Mouse (Mus musculus): Measurements from ENCODE around the gene Fryl. TPM values are rescaled to one million over a fixed set of nuclear protein-coding genes. Genes with fewer than 3 reads are reported as not detected.
A peak's percentile ranks its signal among the peaks of the same experiment; 100 is the strongest.

Gene Fryl
- polyA plus RNA-seq (2015; fragmentation: Nextera tagmentation; extraction: Ambion mirVana): 48.3 and 51.5 TPM in 2 replicates

DNA sequence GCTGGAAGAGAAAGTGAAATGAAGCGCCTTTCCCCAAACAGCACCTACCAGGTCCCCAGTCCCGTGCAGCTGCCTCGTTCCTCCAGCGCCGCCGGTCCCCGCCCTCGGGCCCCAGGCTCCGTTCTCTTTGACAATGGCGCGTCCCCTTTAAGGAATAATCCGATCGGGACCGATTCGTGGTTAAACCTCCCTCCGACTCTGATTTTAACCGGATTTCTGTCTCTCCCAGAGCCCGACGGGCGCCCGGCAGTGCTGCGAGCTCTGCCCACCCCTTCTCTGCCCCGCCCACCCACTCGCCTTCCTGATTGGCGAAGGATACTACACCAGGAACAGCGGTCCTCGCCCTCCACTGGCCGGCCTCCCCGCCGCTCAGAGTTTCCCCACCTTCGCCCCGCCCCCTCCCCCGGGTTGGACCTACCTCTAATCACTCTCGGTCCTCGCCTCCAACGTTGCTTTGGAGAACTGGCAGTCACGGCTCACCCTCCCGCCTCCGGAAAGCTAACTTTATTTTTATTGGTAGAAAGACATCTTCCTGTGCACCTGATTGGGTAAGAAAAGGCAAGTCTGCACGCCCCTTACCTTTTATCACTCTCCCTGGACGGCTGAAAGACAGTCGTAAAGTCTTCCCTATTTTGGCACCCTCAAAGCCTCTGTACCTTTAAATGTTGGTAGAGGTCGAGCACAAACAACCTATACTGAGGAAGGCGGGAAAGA is at the start of gene Fryl:
TSS of gene Fryl (minus strand) at position 268 of the 714 bp plus-strand sequence.
- H3K36me3 ChIP-seq: no peaks in the 10 kb centered on the region
- H3K27ac ChIP-seq (replicated peaks): peak within 1 kb of the TSS; percentile 98
- peak within 1 kb of the TSS; percentile 98 for H3K4me3 ChIP-seq
- H3K4me2 ChIP-seq (replicated peaks): peak within 1 kb of the TSS; percentile 70
- no peaks in the 10 kb centered on the region for H3K9me3 ChIP-seq
- WGBS: under 1% methylated on average over 44 of the region's 44 CpGs
- H3K27me3 ChIP-seq: 0 out of 2 replicates have a peak, but pooled peaks cover 2% of the 10 kb centered on the region
- peaks cover 32% of the 10 kb centered on the region for H3K4me1 ChIP-seq
- H3K9ac ChIP-seq (replicated peaks): peak within 1 kb of the TSS; percentile 92
- ATAC-seq (replicated peaks): peak; percentile 99

DNA sequence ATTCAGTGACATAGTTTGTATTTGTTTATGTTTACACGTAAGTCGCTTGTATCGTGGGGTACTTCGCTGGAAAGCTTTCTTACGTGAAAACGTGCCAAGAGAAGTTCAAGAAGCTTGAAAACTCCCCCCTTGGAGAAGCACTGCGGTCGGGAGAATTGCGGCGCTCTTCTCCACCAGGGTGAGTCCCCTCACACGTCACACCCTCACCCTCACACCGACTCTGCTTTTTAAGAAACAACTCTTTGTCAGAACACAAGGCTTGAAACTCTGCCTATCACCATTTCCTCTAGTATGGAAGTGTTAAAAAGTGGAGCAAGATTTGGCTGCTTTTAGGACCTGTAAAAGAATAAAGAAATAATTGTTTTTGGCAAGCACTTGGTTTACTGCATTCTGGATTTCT is 48.1 kb upstream of the Fryl start:
- Histone ChIP-seq H3K4me2 (replicated peaks) (no peak overlapping the region), H3K9ac (replicated peaks) (no peak overlapping the region), H3K4me1 (no peaks in the 10 kb centered on the region), H3K27me3 (no peaks in the 10 kb centered on the region), H3K36me3 (peaks cover 75% of the 10 kb centered on the region), H3K9me3 (no peaks in the 10 kb centered on the region), H3K27ac (replicated peaks) (no peak overlapping the region), H3K4me3 (no peak overlapping the region)
- 78% methylated on average over 12 of the region's 12 CpGs for WGBS
- ATAC-seq (replicated peaks): no peak

DNA sequence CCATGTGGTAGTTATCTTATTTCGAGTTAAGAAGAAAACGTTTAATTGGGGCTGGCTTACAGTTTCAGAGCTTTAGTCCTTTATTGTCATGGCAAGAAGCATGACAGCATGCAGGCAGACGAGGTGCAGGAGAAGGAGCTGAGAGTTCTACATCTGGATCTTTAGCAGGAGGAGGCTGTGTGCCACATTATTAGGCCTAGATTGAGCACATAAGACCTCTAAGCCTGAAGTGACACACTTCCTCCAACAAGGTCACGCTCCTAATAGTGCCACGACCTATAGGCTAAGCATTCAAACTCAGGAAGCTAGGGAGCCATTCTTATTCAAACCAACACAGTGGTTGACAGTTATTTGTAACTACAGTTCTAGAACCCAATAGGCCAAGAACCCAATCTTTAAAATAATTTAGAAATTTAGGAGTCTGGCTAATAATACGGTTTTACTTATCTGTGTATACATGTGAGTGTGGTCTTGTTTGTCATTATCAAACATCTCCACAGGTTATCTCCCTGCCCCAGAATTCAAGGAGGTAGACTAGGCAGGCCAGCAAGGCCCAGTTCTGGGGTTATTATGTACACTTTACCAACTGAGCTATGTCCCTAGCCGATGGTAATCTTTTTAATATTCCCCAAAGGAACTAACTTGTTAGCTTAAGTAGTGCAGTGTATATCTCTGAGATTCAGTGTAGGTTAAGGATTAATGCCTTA is 45.3 kb upstream of the Fryl start:
- H3K4me2 ChIP-seq (replicated peaks): no peak overlapping the region
- no peaks in the 10 kb centered on the region for H3K9me3 ChIP-seq
- 91% methylated on average over 7 of the region's 7 CpGs for WGBS
- H3K36me3 ChIP-seq: peaks cover 56% of the 10 kb centered on the region
- no peak overlapping the region for H3K27ac ChIP-seq (replicated peaks)
- ATAC-seq (replicated peaks): no peak
- H3K4me3 ChIP-seq: no peak overlapping the region
- H3K4me1 ChIP-seq: no peaks in the 10 kb centered on the region
- H3K9ac ChIP-seq (replicated peaks): no peak overlapping the region
- no peaks in the 10 kb centered on the region for H3K27me3 ChIP-seq

DNA sequence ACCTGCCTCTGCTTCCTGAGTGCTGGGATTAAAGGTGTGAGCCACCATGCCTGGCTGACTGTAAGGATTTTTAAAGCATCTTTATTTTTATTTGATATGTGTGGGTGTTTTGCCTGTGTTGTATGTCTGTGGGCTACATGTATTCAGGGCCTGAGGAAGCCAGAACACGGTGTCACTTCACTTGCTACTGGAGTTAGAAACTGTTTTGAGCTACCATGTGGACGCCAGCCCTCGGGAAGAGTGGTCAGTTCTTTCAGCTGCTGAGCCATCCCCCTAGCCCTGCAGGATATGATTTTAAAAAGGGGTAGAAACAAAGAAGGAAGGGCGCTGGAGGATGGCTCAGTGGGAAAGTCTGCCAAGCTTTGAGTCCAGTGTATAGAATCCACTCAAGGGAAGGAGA is 39.5 kb upstream of the Fryl start:
- H3K9me3 ChIP-seq: no peaks in the 10 kb centered on the region
- WGBS: 76% methylated on average over 4 of the region's 4 CpGs
- no peaks in the 10 kb centered on the region for H3K27me3 ChIP-seq
- no peak for ATAC-seq (replicated peaks)
- H3K36me3 ChIP-seq: peaks cover 32% of the 10 kb centered on the region
- no peak overlapping the region for H3K4me2 ChIP-seq (replicated peaks)
- H3K27ac ChIP-seq (replicated peaks): no peak overlapping the region
- peaks cover 30% of the 10 kb centered on the region for H3K4me1 ChIP-seq
- no peak overlapping the region for H3K4me3 ChIP-seq
- no peak overlapping the region for H3K9ac ChIP-seq (replicated peaks)

DNA sequence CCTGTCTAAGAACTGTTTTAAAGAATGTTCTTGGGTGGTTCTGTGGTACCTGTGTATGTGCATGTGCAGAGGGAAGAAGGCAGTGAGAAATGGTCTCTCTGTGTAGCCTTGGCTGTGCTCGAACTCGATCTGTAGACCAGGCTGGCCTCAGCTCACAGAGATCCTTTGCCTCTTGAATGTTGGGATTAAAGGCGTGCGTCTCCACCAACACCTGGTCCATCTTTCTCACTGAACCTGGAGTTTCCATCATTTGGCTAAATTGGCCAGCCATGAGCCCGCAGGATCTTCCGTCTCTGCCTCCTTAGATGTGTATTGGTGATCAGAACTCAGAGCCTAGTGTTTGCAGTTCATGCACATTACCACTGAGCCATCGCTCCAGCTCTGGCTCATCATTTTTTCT is 38.6 kb upstream of the Fryl start:
- no peak overlapping the region for H3K27ac ChIP-seq (replicated peaks)
- H3K36me3 ChIP-seq: peaks cover 23% of the 10 kb centered on the region
- no peak overlapping the region for H3K4me2 ChIP-seq (replicated peaks)
- ATAC-seq (replicated peaks): no peak
- 98% methylated on average over 7 of the region's 7 CpGs for WGBS
- H3K9me3 ChIP-seq: no peaks in the 10 kb centered on the region
- no peak overlapping the region for H3K4me3 ChIP-seq
- H3K27me3 ChIP-seq: no peaks in the 10 kb centered on the region
- H3K9ac ChIP-seq (replicated peaks): no peak overlapping the region
- peaks cover 30% of the 10 kb centered on the region for H3K4me1 ChIP-seq

DNA sequence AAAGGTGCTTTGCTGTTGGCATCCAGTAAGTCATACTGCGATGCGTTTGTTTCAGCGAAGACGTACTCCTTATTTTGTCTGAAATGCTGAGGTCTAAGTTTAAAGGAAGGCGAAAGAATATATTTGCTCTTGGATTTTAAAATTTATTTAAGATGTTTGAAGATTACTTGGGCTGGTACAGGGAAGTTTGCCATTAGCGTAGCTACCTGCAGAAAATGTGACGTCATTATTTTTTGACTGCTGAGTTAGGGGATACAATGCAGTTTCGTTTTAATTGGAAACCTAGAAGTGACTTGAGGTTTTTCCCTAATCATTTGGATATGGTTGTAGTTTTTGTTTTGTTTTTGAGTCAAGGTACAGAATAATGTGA is 37.0 kb upstream of the Fryl start:
- H3K4me2 ChIP-seq (replicated peaks): peak overlapping the region; percentile 56
- H3K9me3 ChIP-seq: no peaks in the 10 kb centered on the region
- peak overlapping the region; percentile 84; the same call in 1 of the 2 replicates for H3K27ac ChIP-seq (replicated peaks)
- peak overlapping the region; percentile 80 for H3K9ac ChIP-seq (replicated peaks)
- peaks cover 30% of the 10 kb centered on the region for H3K4me1 ChIP-seq
- no peak for ATAC-seq (replicated peaks)
- peaks cover 20% of the 10 kb centered on the region for H3K36me3 ChIP-seq
- H3K27me3 ChIP-seq: no peaks in the 10 kb centered on the region
- H3K4me3 ChIP-seq: peak overlapping the region; percentile 61
- 11% methylated on average over 8 of the region's 8 CpGs for WGBS

DNA sequence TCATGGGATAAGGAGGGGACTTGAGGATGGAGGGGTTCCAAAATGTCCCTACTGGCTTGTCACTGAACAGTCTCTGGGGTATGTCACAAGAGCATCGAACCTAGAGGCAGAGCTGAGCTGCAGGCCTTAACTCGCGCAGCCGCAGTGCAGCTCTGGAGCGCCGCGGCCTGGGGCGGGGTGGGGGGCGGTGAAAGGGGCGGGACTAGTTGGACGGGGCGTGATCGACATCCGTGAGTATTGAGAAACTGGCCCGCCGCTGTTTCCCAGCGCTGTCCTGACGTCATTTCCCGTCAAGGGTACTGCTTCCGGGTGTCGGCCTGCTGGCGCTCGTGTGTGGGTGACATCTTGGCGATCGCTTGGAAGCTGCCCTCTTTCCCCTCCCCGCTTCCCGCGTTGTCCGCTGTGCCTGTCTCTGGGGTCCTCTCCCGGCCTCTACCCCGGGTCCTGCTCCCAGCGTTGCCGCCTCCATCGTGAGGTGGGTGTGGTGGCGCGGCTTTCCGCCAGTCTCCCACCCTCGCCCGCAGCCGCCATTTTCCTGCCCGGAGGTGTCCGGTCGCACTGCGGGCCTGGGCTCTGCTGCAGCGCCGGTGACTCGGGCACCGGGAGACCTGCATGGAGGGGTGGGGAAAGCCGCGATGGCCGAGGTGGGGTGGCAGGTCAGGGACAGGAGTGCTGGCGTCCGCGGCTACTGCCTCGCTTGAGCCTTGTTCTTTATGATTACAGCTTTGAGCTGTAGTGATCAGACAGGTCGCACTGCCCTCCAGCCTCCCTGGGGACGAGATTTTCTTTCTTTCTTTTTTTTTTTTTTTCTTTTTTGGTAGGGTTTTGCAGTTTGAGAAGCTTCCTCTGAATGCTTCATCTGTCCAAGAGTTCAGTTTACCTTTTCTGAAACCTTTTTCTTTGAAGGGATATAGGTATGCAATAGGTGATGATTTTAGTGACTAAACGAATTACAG is 36.4 kb upstream of the Fryl start, which contains the start of gene Ociad1:
TSS of gene Ociad1 (plus strand) at position 283 of the 956 bp plus-strand sequence.
- Histone ChIP-seq H3K4me1 (peaks cover 30% of the 10 kb centered on the region), H3K4me2 (replicated peaks) (peak within 1 kb of the TSS; percentile 56), H3K9ac (replicated peaks) (peak within 1 kb of the TSS; percentile 80), H3K36me3 (peaks cover 19% of the 10 kb centered on the region), H3K9me3 (no peaks in the 10 kb centered on the region), H3K27ac (replicated peaks) (peak within 1 kb of the TSS; percentile 84), H3K27me3 (no peaks in the 10 kb centered on the region), H3K4me3 (peak within 1 kb of the TSS; percentile 61)
- WGBS: under 1% methylated on average over 54 of the region's 58 CpGs
- ATAC-seq (replicated peaks): peak; percentile 99

DNA sequence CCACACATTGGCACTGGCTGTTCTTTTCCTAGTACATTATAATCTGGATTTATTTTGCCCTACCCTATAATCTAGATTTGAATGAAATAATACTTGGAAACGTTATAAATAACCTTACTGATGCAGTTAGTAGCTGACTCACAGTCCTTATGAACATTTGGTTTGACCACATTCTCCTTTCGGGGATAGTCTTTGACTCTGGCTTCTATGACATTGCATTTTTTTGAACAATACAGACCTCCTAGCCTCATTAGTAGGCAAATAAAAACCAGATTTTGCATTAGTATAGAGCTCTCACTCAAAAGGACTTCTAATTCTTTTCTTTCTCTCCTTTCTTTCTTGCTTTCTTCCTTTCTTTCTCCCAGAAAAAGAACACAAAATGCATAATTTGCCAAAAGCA is 33.5 kb upstream of the Fryl start:
- Histone ChIP-seq H3K27ac (replicated peaks) (no peak overlapping the region), H3K36me3 (peaks cover 3% of the 10 kb centered on the region), H3K4me2 (replicated peaks) (no peak overlapping the region), H3K9me3 (no peaks in the 10 kb centered on the region), H3K9ac (replicated peaks) (no peak overlapping the region), H3K4me1 (peaks cover 19% of the 10 kb centered on the region), H3K4me3 (no peak overlapping the region), H3K27me3 (no peaks in the 10 kb centered on the region)
- ATAC-seq (replicated peaks): no peak
- 58% methylated on average over 2 of the region's 2 CpGs for WGBS

DNA sequence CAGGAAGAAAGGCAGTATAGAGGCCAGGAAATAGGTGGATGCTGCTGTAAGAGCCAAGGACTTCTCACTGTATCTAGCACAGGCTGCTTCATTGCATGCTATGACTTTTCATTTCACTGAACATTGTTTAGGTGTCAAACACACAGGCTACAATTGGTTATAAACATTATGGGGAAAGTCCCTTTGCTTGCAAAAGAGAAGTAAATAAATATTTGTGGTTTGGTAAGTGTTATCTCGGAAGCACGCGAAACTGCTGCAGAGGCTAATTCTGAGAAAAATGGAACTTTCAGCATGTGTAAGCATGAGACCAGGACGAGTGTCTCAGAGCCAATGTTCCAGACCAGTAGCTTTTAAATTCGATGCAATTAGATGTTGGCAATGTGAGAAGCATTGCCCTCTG is 30.2 kb upstream of the Fryl start:
- Histone ChIP-seq H3K27ac (replicated peaks) (no peak overlapping the region), H3K27me3 (no peaks in the 10 kb centered on the region), H3K9me3 (no peaks in the 10 kb centered on the region), H3K4me3 (no peak overlapping the region), H3K4me1 (no peaks in the 10 kb centered on the region), H3K36me3 (no peaks in the 10 kb centered on the region), H3K9ac (replicated peaks) (no peak overlapping the region), H3K4me2 (replicated peaks) (no peak overlapping the region)
- ATAC-seq (replicated peaks): no peak
- WGBS: 88% methylated on average over 5 of the region's 5 CpGs

DNA sequence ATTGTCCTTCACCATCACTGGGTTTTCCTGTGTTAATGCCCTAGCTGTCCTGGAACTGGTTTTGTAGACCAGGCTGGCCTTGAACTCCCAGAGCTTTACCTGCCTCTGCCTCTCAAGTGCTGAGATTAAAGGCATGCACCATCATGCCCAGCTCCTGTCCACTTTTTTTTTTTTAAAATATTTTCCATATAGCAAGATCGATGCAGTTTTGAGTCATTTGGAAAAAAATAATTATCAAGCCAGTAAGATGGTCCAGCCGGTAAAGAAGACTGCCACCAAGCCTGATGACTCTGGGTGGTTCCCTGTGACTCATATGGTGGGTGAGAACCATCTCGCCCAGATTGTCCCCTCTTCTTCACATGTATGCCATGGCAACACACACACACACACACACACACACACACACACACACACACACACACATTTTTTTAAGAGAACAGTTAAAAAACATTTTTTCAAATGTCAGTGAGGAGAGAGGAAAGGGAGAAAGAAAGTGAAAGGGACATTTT is 29.1 kb upstream of the Fryl start:
- no peak overlapping the region for H3K27ac ChIP-seq (replicated peaks)
- no peaks in the 10 kb centered on the region for H3K27me3 ChIP-seq
- no peak overlapping the region for H3K9ac ChIP-seq (replicated peaks)
- ATAC-seq (replicated peaks): no peak
- WGBS: 93% methylated on average over 3 of the region's 3 CpGs
- no peak overlapping the region for H3K4me3 ChIP-seq
- H3K9me3 ChIP-seq: no peaks in the 10 kb centered on the region
- no peaks in the 10 kb centered on the region for H3K36me3 ChIP-seq
- no peak overlapping the region for H3K4me2 ChIP-seq (replicated peaks)
- no peaks in the 10 kb centered on the region for H3K4me1 ChIP-seq

DNA sequence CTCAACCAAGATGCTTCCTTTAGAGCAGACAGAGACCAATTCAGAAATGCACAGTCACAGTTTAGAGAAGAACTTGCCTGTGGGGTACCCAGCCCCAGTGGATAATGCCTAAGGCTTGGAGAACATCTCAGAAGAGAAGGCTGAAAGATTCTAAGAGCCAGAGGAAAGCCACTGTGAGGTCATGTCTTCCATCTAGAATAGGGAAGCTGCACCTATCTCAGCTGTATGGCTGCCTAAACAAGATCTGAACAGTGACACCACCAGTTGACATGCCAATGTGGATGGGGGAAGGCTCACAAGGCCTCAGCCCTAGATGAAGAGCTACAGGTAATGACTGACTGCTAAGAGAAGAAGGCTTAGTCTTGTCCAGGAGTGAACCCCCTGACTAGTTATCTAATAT is 27.6 kb upstream of the Fryl start:
- no peaks in the 10 kb centered on the region for H3K27me3 ChIP-seq
- no peaks in the 10 kb centered on the region for H3K9me3 ChIP-seq
- H3K9ac ChIP-seq (replicated peaks): no peak overlapping the region
- no peak overlapping the region for H3K4me3 ChIP-seq
- H3K4me2 ChIP-seq (replicated peaks): no peak overlapping the region
- H3K4me1 ChIP-seq: no peaks in the 10 kb centered on the region
- H3K27ac ChIP-seq (replicated peaks): no peak overlapping the region
- no peaks in the 10 kb centered on the region for H3K36me3 ChIP-seq
- no peak for ATAC-seq (replicated peaks)

DNA sequence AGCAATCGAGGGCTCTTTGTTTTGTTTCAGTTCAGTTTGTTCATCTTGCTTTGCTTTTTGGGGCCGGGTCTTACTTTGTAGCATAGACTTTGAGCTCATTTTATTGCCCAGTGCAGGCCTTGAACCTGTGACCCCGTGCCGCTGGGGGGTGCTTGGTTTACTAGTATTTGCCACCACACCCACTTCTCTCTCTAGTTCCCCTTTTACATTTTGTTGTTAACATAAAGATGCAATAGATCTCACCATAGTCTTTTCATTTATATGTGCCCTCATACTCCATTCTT is 24.1 kb upstream of the Fryl start:
- 79% methylated on average over 4 of the region's 4 CpGs for WGBS
- H3K4me3 ChIP-seq: no peak overlapping the region
- H3K9me3 ChIP-seq: no peaks in the 10 kb centered on the region
- H3K4me2 ChIP-seq (replicated peaks): no peak overlapping the region
- H3K27me3 ChIP-seq: no peaks in the 10 kb centered on the region
- H3K9ac ChIP-seq (replicated peaks): no peak overlapping the region
- no peaks in the 10 kb centered on the region for H3K36me3 ChIP-seq
- no peak for ATAC-seq (replicated peaks)
- no peaks in the 10 kb centered on the region for H3K4me1 ChIP-seq
- no peak overlapping the region for H3K27ac ChIP-seq (replicated peaks)

Measured in forebrain, embryonic 15.5 days (tissue).